Mouse (Mus musculus) frontal cortex, postnatal 25 days (tissue): ENCODE data around the gene Rpl9.

Experiments used
- DNase-seq, 2 experiments: peaks; one replicate each; pipeline ENCODE4 v3.0.0; 2022; ENCODE audit warnings: low spot score in 2 of 2

Gene Rpl9

DNA sequence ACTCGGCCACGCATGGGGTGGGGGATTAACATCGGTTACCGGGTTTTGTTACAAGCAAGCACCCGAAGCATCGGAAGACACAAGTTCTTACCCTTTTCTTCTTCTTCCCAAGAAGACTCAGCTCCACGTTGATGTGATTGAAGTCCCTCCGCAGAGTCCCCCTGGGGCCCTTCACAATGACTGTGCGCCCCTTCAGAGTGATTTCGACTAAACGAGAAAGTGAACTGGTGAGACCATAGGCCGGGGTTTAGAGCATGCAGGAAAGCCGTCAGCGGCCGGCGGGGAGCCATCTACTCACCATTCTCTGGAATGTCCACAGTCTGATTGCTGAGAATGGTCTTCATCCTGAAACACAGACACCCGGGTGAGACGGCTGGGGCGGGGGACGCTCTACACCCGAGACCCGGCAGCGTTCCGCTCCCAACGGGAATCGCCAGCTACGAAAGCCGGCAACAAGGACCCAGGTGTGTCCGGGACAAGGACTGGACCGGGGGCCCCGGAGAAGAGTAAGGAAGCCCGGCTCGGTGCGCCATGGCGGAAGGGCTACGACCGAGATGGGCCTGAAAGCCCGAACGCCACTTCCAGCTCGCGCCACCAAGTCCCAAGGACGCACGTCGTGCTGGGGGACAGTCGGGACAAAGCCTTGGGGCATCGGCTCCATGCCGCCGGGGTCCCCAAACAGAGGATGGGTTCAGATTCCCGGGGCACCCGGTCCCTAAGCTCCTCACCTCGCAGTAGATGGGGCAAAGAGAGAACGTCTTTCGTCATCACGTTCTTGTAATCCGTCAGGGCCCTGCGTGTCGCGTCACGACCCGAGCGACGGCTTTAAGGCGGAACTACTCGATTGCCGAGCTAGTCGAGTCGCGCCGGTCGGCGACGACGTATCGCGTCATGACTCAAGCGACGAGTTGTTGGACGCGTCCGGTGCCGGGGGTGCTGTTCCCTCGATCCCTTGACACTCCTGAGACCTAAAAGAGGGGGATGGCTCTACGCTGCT, at the start of gene Rpl9, which contains the start of gene Lias:
Gene Rpl9 (minus strand): TSS at position 797 of the 997 bp plus-strand sequence.
Gene Lias (plus strand): TSS at position 850 of the 997 bp plus-strand sequence.
- DNase-seq = peak; percentile 99

GRCm38 (mm10) chr5:65438041-65438440, 46.8 kb upstream of the Rpl9 start:
- DNase-seq = no peak

GRCm38 (mm10) chr5:65435806-65436561, 44.7 kb upstream of the Rpl9 start, which contains the start of gene Ugdh:
Gene Ugdh (minus strand): TSS chr5:65435949.
- peak; percentile 83 to 91 for DNase-seq

DNA sequence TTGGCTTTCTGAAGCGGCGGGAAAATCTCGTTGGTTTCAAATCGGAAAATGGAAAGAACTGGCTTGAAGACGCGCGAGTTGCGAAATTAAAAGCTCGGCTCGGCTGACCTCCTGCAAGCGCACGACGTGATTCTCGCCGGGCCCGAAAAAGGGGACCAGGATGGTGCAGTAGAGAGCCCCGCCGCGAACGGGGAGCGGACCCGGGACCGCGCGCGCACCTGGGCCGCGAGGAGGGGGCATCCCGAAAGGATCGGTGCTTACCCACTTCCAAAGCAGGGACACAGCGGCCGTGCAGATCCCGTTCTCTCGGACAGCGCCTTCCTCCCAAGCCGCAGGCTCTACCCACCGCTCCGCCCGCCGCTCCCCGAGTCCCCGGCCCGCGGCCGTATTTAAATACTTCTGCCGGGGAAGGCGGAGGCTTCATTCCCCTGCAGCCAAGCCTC, 44.1 kb upstream of the Rpl9 start:
- peak in 1 of 2 experiments; percentile 16 for DNase-seq

DNA sequence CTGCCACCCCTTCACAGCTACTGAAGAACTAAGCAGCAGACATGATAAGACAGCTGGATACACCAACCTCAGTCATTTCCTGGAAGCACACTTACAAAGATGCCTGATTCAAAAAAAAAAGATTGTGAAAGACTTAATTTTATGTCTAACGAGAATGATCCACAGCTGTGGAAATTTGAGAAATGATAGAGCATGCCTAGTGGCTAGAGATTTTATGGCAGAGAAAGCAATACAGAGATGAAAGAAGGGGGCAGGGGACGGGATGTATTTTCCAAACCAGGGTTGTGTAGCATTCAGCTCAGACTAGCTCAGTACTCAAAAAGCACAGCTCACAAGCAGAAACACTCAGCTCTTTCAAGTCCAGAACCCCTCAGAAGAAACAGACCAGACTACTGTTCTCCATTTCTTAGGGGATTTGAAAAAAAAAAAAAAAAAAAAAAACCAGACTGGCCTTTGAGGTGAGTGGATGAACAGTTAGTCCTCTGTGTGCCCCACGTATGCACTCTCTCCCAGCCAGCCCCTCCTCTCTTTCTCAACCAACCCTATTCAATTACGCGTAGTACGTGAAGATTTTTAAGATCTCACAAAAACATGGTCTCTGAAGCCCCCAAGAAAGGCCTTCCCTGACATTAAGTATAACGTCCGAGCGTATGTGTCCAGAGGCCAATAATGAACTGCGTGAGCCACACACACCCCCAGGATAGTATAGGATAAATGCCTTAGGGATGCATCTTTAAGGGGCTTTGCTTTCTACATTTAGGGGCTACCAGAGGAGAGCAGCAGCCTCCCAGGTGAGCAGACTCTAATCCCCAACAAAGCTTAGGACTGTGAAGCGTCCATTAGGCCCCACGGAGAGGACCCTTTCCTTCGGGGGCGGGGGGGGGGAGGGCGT, 43.5 kb upstream of the Rpl9 start:
- DNase-seq = no peak

DNA sequence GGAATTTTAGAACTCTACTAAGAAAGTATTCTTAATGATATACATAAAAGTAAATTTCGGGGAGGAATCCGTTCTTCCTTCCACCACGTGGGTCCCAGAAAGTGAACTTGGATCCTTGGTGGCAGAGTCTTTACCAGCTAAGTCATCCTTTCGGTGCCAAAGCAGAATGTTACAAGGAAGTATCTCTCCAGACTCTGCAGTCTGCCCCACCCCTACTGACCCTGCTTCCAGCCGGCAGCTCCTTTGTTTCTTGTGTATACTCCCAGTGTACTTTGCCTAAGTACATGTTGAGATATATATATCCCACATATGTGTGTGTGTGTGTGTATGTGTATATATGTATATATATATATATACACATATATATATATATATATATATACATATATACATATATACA, 38.2 kb upstream of the Rpl9 start:
- DNase-seq = no peak

DNA sequence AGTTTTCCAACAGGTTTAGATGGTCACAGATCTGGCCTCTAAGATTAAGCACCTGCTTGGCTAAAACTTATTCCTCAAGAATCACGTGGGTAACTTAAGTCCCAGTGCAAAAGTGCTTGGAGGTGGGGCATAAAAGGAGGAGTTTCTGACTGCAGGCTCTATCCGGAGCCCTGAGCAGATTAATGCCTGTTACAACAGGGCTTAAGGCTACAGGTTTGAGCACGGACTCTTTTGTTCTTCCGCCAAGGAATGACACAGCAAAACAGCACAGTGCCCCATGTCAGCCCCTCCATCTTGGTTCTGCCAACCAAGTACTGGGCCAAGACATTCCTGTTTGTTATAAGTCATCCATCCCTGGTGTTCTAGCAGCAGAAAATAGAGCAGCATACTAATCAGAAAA, 37.1 kb upstream of the Rpl9 start:
- no peak for DNase-seq

- DNase-seq = no peak
These were observed 34.0 kb upstream of the Rpl9 start for GRCm38 (mm10) chr5:65425251-65425650.

DNA sequence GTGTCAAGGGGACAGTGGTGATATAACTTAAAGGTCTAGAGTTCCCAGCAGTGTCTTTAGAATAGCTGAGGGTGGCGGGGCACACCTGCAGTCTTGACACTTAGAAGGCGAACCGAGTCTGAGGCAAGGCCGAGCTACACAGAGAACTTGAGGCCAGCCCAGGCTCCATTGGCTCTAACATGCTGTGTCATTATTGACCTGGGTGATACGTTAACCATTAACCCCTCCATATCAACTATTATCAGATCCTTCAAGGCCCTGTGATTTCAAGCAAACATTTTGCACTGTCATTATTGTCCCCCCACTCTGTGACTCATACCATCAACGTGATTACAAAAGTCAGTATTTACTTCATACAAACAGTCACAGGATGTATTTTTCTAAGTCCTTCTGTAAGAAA, 33.0 kb upstream of the Rpl9 start:
- no peak for DNase-seq

DNA sequence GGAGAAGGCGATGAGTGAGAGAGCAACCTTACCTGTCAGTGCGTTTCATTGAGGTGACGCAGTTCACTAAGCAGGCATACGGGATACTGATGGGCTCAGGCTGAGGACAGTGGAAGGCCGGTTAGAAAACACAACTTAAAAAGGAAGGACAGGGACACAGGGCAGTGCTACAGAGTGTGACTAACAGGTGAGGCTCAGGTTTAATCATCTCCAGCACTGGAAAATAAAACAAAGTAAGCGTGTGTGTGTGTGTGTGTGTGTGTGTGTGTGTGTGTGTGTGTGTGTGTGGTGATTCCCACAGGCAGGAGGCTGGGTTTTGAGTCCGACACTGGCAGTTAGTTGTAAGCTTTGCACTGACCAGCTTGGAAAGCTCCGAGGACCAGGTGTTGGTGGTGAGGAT, 31.6 kb upstream of the Rpl9 start:
- DNase-seq = no peak

- no peak for DNase-seq
These were observed 29.6 kb upstream of the Rpl9 start for GRCm38 (mm10) chr5:65420822-65421221.

DNA sequence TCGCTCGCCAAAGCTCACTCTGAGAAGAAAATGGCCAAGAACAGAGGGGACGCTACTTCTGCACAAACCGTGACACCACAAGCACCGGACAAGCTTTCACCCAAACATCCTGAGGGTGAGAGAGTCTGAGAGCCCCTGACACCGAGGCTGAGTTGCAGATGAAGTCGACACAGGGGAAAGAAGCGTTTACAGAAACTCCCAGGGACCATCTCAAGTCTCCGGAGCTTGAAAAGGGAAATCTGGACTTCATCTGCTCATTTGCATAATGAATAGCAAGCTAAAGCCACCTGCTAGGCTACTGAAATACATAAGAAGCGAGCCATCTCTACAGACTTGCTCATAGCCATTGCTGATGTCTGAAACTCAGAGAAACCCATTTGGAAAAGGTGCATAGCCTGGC, 27.9 kb upstream of the Rpl9 start:
- DNase-seq = no peak

DNA sequence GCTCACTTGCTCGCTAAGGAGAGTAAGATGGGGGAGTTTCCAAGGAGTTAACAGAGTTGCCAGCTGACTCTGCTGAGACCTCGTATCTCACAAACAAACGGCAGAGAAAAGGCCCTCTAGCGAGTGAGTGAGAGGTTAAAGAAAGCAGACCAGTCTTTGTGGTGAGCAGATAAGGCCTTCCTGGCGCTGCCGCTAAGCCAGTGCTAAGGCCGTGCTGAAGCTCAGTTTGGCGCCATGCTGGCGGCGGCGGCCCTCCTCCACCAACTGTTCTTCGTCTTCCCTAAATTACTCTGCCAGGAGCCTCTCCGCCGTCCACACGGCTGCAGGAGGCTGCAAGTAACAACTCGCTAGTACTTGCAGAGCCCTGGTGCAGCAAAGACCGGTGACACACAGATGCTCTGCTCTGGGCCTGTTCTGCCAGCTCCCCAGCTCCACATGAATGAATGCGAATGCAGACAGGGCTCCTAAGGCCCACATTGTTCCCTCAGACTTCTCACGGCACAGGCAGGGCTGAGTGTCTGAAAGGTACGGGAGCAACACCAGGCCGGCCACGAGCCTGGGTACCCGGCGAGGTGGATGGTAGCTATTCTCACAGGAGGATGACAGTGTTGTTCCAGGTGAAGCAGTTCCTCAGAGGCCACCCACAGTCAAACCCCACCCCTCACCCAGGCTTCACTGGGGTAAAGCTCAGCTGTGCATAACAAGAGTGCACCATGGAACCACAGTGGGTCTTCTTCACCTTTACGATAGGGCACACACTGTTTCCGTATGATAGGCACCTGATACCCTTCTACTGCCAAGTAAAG, 24.6 kb upstream of the Rpl9 start:
- DNase-seq = no peak

DNA sequence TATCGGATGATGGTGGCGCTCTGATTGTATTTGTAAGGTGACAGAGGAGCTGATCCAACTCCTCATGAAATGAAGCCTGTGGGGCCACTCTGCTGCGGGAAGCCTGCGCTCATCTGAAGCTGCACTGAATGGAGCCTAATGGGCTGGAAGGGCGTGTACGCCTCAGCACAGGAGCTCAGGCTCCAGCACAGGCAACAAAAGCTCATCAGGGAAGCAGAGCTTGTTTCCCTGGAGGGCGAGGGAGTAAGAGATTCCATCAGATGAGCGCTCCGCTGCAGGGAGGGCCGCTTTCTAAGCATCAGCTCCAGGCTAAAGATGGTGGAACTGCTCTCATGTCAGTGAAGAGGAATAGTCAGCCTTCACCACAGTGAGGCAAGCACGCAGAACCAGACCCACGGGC, 16.7 kb upstream of the Rpl9 start:
- no peak for DNase-seq

GRCm38 (mm10) chr5:65401251-65401994, 10.2 kb upstream of the Rpl9 start:
- peak; percentile 65 to 69 for DNase-seq

DNA sequence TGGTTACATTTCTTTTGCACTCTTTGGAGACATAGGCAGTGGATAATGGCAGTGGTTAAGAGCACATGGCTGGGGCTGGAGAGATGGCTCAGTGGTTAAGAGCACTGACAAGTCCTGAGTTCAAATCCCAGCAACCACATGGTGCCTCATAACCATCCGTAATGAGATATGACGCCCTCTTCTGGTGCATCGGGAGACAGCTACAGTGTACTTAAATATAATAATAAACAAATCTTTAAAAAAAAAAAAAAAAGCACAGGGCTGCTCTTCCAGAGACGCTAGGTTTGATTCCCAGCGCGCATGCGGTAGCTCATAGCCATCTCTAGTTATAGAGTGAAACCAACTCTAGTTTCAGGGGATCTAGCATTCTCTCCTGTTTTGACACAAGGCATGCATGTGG, 3.2 kb upstream of the Rpl9 start:
- DNase-seq = no peak

GRCm38 (mm10) chr5:65391753-65392152, 509 bp upstream of the Rpl9 start:
- DNase-seq = no peak

- no peak for DNase-seq
These were observed 4.0 kb downstream of the Rpl9 start for GRCm38 (mm10) chr5:65387008-65387867.

DNA sequence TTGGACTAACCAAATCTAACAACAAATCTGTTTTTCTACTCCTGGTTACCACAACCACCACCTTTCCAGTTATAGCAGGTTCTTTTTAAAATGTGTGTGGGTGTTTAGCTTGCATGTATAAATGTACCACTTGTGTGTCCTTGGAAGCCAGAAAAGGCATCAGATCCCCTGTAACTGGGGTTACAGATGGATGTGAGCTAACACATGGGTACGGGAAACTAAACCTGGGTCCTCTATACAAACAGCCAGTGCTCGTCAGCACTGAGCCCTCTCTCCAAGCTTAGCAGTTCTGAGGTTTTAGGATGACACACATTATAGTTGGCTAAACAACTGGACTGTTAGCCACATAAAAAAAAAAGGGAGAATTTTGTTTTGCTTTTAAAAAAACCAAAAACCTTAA, 5.5 kb downstream of the Rpl9 start:
- DNase-seq = no peak
